Mouse (Mus musculus) layer of hippocampus, postnatal 36 days (tissue): Measurements from ENCODE around the gene Snrpc. TPM values are rescaled to one million over a fixed set of nuclear protein-coding genes. Genes with fewer than 3 reads are reported as not detected.

ENCODE experiments used
- DNase-seq, 2 experiments: peaks; one replicate each; pipeline ENCODE4 v3.0.0; 2022
- total RNA-seq, 2 experiments: library from RNA; stranded (reverse); gene quantifications; 2 replicates each; pipeline ENCODE4 v1.2.3; 2021

The Snrpc gene
- total RNA-seq, 2 experiments from 2014 or later: 49.7 to 51.5 TPM

- no peak for DNase-seq
Observed at GRCm38 (mm10) chr17:27866737-27867136, 28.8 kb downstream of the Snrpc start.

GRCm38 (mm10) chr17:27871851-27872250 lies 33.9 kb downstream of the Snrpc start:
- DNase-seq: peak; percentile 27 to 51

GRCm38 (mm10) chr17:27873583-27873982 lies 35.6 kb downstream of the Snrpc start:
- DNase-seq: no peak

GRCm38 (mm10) chr17:27874510-27874909 lies 36.6 kb downstream of the Snrpc start:
- no peak for DNase-seq

- no peak for DNase-seq
Observed at GRCm38 (mm10) chr17:27881518-27881917, 43.6 kb downstream of the Snrpc start.

DNA sequence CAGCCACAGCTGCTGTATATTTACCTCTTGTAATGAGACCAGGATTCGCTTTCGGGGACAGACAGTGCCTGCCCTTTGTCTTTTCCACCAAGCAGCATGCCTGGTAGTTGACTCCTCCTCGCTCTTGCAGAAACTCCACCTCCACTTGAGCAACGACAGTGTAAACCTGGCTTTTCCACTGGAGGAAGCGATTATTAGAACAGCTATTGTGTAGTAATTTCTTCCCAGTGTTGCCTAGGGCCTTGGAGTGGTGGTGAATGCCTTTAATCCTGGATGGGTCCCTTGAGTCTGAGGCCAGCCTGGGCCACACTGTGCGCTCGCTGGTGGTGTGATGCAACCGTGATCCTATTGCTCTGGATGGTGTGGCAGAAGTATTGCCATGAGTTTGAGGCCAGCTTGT lies 45.2 kb downstream of the Snrpc start:
- no peak for DNase-seq

DNA sequence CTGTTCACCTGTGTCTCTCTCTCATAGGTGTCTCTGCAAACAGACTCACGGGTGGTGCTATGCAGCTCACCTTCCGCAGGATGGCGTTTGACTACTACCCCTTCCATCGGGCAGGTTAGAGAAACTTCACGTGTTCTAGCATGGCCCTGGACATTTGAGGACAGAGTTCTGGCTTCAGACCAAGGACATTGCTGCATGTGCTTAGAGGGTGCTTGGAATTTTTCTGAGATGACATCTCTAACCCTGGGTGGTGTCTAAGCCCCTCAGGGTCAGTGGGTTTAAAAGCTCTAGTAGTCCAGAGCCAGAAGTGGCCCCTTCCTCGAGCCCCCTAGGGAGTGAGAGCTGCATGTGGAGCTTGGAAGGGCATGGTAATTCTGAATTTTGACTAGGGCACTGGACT lies 46.0 kb downstream of the Snrpc start:
- DNase-seq: no peak

DNA sequence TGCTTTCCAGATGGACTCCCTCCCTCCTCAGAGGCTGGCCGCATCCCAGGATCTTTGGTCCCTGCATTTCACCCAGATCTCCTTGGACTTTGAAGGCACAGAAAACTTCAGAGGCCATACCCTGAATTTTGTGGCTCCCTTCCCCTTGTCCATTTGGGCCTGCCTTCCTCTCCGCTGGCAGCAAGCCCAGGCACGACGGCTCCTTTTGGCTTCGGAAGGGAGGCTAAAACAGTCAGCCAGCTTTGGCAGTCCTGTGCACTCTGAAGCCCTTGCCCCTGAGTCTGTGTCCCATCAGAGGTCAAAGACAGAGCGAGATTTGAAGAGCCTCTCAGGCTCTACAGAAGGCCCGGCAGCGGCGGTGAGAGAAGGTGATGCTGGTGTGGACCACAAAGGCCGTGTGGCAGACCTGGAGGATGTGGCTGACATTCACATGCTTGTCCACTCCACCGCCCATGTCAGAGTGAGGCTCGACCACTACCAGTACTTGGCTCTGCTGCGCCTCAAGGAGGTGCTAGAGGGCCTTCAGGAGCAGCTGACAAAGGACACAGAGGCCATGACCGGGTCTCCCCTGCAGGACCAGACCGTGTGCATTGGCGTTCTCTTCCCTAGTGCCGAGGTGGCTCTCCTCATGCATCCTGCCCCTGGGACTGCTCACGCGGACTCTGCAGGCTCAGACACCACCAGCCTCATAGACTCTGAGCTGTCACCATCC lies 48.7 kb downstream of the Snrpc start:
- no peak for DNase-seq

Other genes starting within 250 kb of the Snrpc start
- gene Nudt3, start 214.7 kb upstream of the Snrpc start, total RNA-seq: 100 to 1,000 TPM; 564 to 566 TPM
- gene RPS10-NUDT3, start 202.9 kb upstream of the Snrpc start, total RNA-seq: not detected
- gene Rps10, start 201.5 kb upstream of the Snrpc start, total RNA-seq: 100 to 1,000 TPM; 444 to 462 TPM
- 100 to 1,000 TPM; 310 to 319 TPM for gene Pacsin1, start 182.6 kb upstream of the Snrpc start, total RNA-seq
- gene Spdef, start 109.2 kb upstream of the Snrpc start, total RNA-seq: under 1 TPM in 1 of 2 experiments, not detected in 1; 0.90 TPM
- gene D17Wsu92e, start 17.5 kb upstream of the Snrpc start, total RNA-seq: 100 to 1,000 TPM; 191 to 194 TPM
- gene Uhrf1bp1, start 18.3 kb downstream of the Snrpc start, total RNA-seq: 10 to 100 TPM; 14.5 to 16.9 TPM
- 10 to 100 TPM; 39.9 to 40.4 TPM for gene Anks1, start 71.2 kb downstream of the Snrpc start, total RNA-seq
- gene Taf11, start 71.7 kb downstream of the Snrpc start, total RNA-seq: 10 to 100 TPM; 34.6 to 37.4 TPM
- gene Tcp11, start 242.5 kb downstream of the Snrpc start, total RNA-seq: 1 to 10 TPM; 1.0 to 1.5 TPM